Mouse (Mus musculus) erythroblast, embryonic 14.5 days (primary cell): ENCODE measurements around the gene Cdkl3.

Experiments used
- GATA1 ChIP-seq: IDR thresholded peaks from 2 replicates; pipeline ENCODE4 v1.6.1; 2012; ENCODE audit warnings: low read length, inconsistent platforms, mixed read lengths
- TAL1 ChIP-seq: IDR thresholded peaks from 3 replicates; pipeline ENCODE4 v1.6.1; 2012; ENCODE audit warnings: low read length, inconsistent platforms, mixed read lengths

DNA sequence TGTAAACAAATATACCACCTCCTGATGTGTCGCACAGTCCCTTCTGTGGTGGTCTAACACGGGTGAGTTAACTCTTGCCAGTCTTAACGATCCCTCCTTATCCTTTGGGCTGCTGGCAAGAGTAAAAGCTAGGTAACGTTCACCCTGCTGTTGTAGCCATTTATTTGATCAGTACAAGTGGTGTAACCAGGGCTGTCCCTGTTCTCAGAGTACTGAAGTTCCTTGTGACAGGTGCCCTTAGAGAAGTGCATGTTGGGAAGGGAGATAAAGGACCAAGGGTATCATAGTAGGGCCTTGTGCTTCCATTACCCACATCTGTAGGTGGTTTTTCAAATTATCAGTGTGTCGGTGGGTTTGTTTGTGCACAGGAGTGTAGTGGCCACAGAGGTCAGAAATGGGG, 123.7 kb downstream of the Cdkl3 start:
- TF ChIP-seq GATA1 (no peak), TAL1 (no peak)
